Mouse (Mus musculus) stomach, embryonic 16.5 days (tissue): ENCODE results near the gene Emg1. TPM values are rescaled to one million over a fixed set of nuclear protein-coding genes. Genes with fewer than 3 reads are reported as not detected.
A peak's percentile ranks its signal among the peaks of the same experiment; 100 is the strongest.

Experiments
- ATAC-seq: fragments of 200-750 bp; cut with Nextera tagmentation; 2 replicates; pipeline ENCODE4 v1.8.0; 2017; ENCODE audit warnings: moderate number of reproducible peaks, moderate TSS enrichment; ENCODE audit not compliant: insufficient read depth, low FRiP score
- H3K27ac ChIP-seq: fragments of 300-500 bp; sonication (generic); 2 replicates; pipeline ENCODE4 v1.5.1; 2014; ENCODE audit warnings: low read length
- H3K27me3 ChIP-seq: fragments of 300-500 bp; sonication (generic); 2 replicates; pipeline ENCODE4 v1.6.1; 2014; ENCODE audit warnings: low read length, control low read depth, mixed read lengths; ENCODE audit not compliant: control insufficient read depth, insufficient read depth
- H3K36me3 ChIP-seq: fragments of 300-500 bp; sonication (generic); 2 replicates; pipeline ENCODE4 v1.6.1; 2014; ENCODE audit warnings: low read length; ENCODE audit not compliant: control insufficient read depth, insufficient read depth
- H3K4me1 ChIP-seq: fragments of 300-500 bp; sonication (generic); 2 replicates; pipeline ENCODE4 v1.6.1; 2014; ENCODE audit warnings: low read length, control low read depth, mixed read lengths; ENCODE audit not compliant: control insufficient read depth, insufficient read depth
- H3K4me2 ChIP-seq: fragments of 300-500 bp; sonication (generic); 2 replicates; pipeline ENCODE4 v1.6.1; 2014; ENCODE audit warnings: low read depth, low read length, mixed read lengths
- H3K4me3 ChIP-seq: fragments of 300-500 bp; sonication (generic); replicated peaks from 2 replicates; pipeline ENCODE4 v1.5.1; 2014; ENCODE audit warnings: mild to moderate bottlenecking, low read length
- H3K9ac ChIP-seq: fragments of 300-500 bp; sonication (generic); 2 replicates; pipeline ENCODE4 v1.6.1; 2014; ENCODE audit warnings: low read length
- H3K9me3 ChIP-seq: fragments of 300-500 bp; sonication (generic); replicated peaks from 2 replicates; pipeline ENCODE4 v1.6.1; 2016; ENCODE audit warnings: low read length, control low read depth; ENCODE audit not compliant: control insufficient read depth
- WGBS: fragments of 180-500 bp; shearing (Covaris S2); extraction: QIAGEN DNeasy Blood & Tissue Kit; methylation state at CpG from one replicate; pipeline ENCODE4 v1.1.7; 2014; 5-methylcytosine and 5-hydroxymethylcytosine counted together
- polyA plus RNA-seq: library from polyadenylated mRNA; unstranded; fragments of >200 nt; fragmentation: Nextera tagmentation; extraction: Ambion mirVana; gene quantifications from 2 replicates; pipeline ENCODE4 v1.2.1, GENCODE M21; 2015

Emg1 gene
- polyA plus RNA-seq, 1 experiment from 2014 or later, result 175 TPM

DNA sequence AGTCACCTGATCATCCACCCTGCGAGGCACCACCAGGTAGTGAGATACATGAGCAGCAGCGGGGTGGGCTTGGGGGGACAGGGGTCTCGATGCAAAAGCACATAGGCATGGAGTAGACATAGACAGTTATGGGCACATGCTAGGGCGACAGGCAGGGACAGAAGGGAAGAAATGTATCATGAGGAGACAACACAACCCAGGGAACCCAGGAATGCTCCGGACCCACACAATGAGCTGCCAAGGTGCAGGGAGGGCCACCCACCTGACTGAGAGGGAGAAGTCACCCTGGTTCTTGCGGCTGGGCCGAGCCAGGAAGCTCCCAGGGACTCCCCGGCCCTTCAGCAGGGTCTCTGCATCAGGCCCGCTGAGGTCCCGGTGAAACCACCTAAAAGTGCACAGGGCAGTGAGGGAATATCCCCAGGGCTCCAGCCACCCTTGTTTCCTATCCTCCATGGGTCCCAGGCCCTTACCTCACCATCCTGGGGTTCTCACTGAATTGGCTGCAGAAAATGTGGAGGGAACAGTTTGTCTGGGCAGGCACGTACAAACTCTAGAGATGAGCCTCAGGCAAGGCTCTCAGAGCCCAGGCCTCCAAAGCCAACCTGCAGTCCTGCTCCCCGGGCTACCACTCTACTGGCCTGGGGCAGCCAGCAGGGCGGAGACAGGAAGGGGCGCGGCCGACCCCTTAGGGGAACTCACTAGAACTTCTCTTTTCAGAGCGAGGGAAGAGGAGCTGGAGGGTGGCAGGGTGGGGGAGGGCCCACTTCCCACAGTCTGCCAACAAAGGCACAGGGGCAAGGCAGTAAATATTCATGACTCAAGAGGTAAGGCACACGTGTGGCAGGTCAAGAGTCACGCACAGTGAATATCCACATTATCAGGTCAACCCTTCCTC, 20.7 kb upstream of the Emg1 start:
- no peak overlapping the region for H3K4me2 ChIP-seq
- no peaks in the 10 kb centered on the region for H3K27me3 ChIP-seq
- 50% methylated on average over 19 of the region's 19 CpGs for WGBS
- H3K36me3 ChIP-seq, result no peaks in the 10 kb centered on the region
- H3K4me1 ChIP-seq, result no peaks in the 10 kb centered on the region
- H3K27ac ChIP-seq, result 0 out of 2 replicates have a peak overlapping the region, but pooled peaks have one; percentile 31
- H3K9ac ChIP-seq, result peak overlapping the region; percentile 8
- H3K4me3 ChIP-seq, result peak overlapping the region; percentile 23
- ATAC-seq, result peak; percentile 40; the same call in 1 of the 2 replicates
- H3K9me3 ChIP-seq, result no peaks in the 10 kb centered on the region

DNA sequence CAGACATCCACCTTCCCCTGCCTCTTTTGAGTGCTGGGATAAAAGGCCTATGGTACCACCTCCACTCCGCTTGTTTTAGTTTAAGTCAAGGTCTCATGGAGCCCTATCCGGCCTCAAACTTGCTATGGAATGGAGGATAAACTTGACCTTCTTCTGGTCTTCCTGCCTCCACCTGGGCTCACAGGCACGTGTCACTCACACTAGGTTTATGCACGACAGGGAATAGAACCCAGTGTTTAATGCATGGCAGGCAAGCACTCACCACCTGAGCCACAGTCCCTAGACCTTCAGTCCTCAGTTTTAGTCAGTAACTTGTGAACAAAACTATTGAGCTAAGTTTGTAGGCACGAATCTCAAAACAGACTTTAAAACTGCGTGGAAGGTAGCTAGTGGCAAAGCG, 19.1 kb upstream of the Emg1 start:
- WGBS, result 81% methylated on average over 7 of the region's 7 CpGs

DNA sequence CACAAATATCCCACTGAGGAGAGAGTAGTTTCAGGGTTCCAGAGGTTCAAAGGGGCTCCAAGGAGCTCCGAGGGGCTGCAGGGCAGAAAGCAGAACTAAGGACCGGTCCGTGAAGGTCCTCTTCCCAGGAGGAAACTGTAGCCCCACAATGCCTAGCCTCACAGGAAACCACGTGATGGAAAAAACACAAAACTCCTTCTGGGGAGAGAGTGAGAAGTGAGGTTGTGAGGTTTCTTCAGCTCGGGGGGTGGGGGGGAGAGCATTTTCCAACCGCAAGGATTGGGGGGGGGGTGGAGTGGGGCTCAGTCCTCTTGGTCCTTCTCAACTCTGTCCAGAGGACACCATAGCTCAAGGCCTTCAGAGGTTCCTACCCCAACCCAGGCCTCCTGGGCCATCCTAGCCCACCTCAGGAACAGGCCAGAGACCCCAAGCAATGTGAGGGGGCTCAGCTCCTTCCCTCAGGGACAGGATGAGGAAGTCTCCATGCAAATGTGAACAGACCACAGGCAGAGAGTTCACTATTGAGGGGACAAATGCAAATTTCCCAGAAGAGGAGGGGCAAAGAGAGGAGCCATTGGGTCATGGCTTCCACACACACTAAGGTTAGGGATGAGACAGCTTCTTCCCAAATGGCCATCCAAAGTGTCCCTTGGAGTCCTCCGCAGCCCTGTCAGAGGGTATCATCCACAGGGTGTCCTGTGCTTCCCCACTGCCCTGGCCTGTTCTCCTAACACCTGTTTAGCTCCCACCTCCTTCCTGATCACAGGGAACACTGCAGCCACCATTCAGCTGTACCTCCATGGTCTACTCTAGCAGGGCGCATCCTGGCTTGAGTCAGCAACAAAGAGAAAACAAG, 18.1 kb upstream of the Emg1 start:
- H3K27me3 ChIP-seq, result no peaks in the 10 kb centered on the region
- no peaks in the 10 kb centered on the region for H3K36me3 ChIP-seq
- ATAC-seq, result no peak
- no peak overlapping the region for H3K9ac ChIP-seq
- no peaks in the 10 kb centered on the region for H3K9me3 ChIP-seq
- no peak overlapping the region for H3K4me3 ChIP-seq
- H3K4me1 ChIP-seq, result no peaks in the 10 kb centered on the region
- 79% methylated on average over 8 of the region's 8 CpGs for WGBS
- no peak overlapping the region for H3K4me2 ChIP-seq
- H3K27ac ChIP-seq, result no peak overlapping the region

More for the DNA sequence above, 19.1 kb upstream of the Emg1 start:
- no peak overlapping the region for H3K4me2 ChIP-seq
- H3K27me3 ChIP-seq, result no peaks in the 10 kb centered on the region
- H3K9me3 ChIP-seq, result no peaks in the 10 kb centered on the region
- no peak overlapping the region for H3K27ac ChIP-seq
- ATAC-seq, result no peak
- no peaks in the 10 kb centered on the region for H3K36me3 ChIP-seq
- no peak overlapping the region for H3K9ac ChIP-seq
- H3K4me1 ChIP-seq, result no peaks in the 10 kb centered on the region
- no peak overlapping the region for H3K4me3 ChIP-seq

DNA sequence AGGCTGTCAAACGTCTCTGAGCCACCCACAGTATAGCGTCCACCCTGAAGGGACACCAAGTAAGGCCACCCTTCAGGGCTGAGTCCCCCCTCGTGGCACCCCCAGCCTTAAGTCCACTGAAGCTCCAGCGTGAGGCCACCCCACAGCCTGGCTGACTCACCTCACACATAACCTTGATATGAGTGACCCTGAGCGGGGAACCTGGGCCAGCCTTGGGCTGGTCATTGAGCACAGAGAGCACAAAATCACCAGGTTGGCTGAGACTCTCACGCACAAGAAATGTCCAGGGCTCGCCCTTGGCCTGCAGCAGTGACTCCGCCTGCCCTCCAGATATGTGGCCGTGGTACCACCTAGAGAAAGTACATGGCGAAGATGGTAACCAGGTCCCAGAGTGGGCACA, 16.6 kb upstream of the Emg1 start:
- ATAC-seq, result no peak
- Histone ChIP-seq H3K27ac (no peak overlapping the region), H3K4me3 (no peak overlapping the region), H3K27me3 (no peaks in the 10 kb centered on the region), H3K36me3 (no peaks in the 10 kb centered on the region), H3K4me1 (no peaks in the 10 kb centered on the region), H3K4me2 (no peak overlapping the region), H3K9me3 (no peaks in the 10 kb centered on the region), H3K9ac (no peak overlapping the region)
- 78% methylated on average over 10 of the region's 10 CpGs for WGBS

DNA sequence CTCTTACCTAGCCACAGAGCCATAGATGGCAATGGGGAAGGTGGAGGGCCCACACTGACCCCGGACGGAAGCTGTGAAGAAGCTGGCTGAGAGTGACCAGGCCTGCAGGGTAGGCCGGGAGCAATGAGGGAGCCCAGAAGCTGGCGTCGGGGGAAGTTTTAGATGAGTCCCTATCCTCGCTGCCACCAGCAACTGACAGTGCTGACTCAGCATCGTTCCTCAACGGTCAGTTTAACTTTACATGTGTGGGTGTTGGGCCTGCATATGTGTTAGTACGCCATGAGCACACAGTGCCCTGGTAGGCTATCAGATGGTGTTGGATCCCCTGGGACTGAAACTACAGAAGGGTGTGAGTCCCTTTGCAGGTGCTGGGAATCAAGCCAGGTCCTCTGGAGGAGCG, 12.5 kb upstream of the Emg1 start:
- Histone ChIP-seq H3K4me1 (no peaks in the 10 kb centered on the region; the same call in 1 of the 2 replicates), H3K36me3 (no peaks in the 10 kb centered on the region), H3K4me2 (no peak overlapping the region), H3K27ac (no peak overlapping the region), H3K9ac (no peak overlapping the region), H3K27me3 (no peaks in the 10 kb centered on the region), H3K4me3 (no peak overlapping the region), H3K9me3 (no peaks in the 10 kb centered on the region)
- no peak for ATAC-seq
- 81% methylated on average over 10 of the region's 10 CpGs for WGBS

DNA sequence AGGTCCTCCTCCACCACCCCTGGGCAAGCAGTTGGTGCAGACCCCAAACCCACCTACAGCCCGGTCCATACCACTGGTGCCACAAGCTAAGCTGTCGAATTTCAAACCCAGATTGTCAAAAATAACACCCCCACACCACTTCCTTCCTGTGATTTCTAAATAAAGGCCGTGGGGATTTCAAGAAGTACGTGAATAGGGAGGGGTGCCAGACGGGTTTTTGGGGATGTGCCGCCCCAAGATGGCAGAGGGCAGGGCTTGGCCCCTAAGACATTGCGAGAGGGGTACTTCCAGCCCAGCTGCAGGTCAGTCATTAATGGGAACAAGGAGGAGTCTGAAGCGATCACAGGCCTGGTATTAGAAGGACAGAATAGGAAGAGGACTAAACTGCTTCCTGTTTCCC, 11.6 kb upstream of the Emg1 start:
- H3K4me3 ChIP-seq, result no peak overlapping the region
- ATAC-seq, result no peak
- no peak overlapping the region for H3K9ac ChIP-seq
- no peaks in the 10 kb centered on the region for H3K36me3 ChIP-seq
- H3K27ac ChIP-seq, result no peak overlapping the region
- H3K4me1 ChIP-seq, result no peaks in the 10 kb centered on the region; the same call in 1 of the 2 replicates
- H3K9me3 ChIP-seq, result no peaks in the 10 kb centered on the region
- no peaks in the 10 kb centered on the region for H3K27me3 ChIP-seq
- no peak overlapping the region for H3K4me2 ChIP-seq
- WGBS, result 68% methylated on average over 8 of the region's 8 CpGs

DNA sequence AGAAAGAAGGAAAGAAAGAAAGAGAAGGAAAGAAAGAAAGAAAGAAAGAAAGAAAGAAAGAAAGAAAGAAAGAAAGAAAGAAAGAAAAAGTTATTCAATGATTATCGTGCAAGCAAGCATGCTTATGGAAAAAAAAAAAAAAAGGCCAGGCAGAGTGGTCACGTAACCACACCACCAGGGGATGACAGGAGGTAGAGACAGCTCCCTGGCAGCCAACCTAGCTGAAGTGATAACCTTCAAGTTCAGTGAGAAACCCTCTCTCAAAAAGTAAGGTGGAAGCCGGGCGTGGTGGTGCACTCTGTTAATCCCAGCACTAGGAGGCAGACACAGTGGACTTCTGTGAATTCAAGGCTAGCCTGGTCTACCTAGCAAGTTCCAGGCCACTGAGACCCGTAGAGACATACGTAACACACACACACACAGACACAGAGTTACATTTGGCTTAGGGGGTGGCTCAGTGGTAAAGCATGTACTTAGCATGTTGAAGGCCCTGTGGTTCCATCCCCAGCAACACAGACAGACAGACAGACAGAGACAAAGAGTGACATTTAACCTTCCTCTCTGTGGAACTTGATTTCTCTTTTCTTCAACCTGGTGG, 11.0 kb upstream of the Emg1 start:
- H3K9me3 ChIP-seq, result no peaks in the 10 kb centered on the region
- H3K27ac ChIP-seq, result no peak overlapping the region
- WGBS, result 80% methylated on average over 6 of the region's 6 CpGs
- H3K36me3 ChIP-seq, result no peaks in the 10 kb centered on the region
- no peak overlapping the region for H3K4me3 ChIP-seq
- no peak overlapping the region for H3K9ac ChIP-seq
- H3K4me2 ChIP-seq, result no peak overlapping the region
- ATAC-seq, result no peak
- no peaks in the 10 kb centered on the region for H3K27me3 ChIP-seq
- H3K4me1 ChIP-seq, result no peaks in the 10 kb centered on the region; the same call in 1 of the 2 replicates

DNA sequence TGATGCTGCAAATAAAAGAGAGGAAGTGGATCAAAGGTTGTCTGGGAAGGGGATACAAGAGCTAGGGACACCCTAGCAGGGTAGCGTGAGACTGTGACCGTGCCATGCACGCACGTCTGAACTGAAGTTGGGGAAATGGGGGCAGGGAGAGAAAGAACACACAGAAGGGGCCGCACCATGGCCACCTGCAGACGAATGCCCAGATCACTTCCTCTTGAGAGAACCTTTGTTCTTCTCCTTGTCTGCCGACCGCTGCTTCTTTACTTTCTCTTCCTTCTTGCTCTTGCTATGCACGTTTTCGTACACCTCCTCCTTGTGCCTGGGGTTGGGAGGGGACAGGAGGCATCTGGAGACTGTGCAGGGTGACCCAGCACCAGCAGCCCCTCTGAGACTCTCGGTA, 8.9 kb upstream of the Emg1 start:
- H3K4me2 ChIP-seq, result peak overlapping the region; percentile 62
- no peaks in the 10 kb centered on the region for H3K9me3 ChIP-seq
- peaks cover 6% of the 10 kb centered on the region for H3K4me1 ChIP-seq
- peak overlapping the region; percentile 38 for H3K27ac ChIP-seq
- WGBS, result 63% methylated on average over 11 of the region's 11 CpGs
- H3K36me3 ChIP-seq, result peaks cover 2% of the 10 kb centered on the region; the same call in 1 of the 2 replicates
- H3K27me3 ChIP-seq, result no peaks in the 10 kb centered on the region
- H3K9ac ChIP-seq, result peak overlapping the region; percentile 86
- no peak for ATAC-seq
- H3K4me3 ChIP-seq, result 0 out of 2 replicates have a peak overlapping the region, but pooled peaks have one; percentile 1
